Mouse (Mus musculus) neural tube, embryonic 15.5 days (tissue): ENCODE data around the gene Olfr133. TPM values are rescaled to one million over a fixed set of nuclear protein-coding genes. Genes with fewer than 3 reads are reported as not detected.
"Not testable (repeated sequence)": the region's sequence is repeated elsewhere in the genome, so short reads cannot be mapped to it uniquely, and the experiment has no call there.

Source experiments
- ATAC-seq: fragments of 200-750 bp; cut with Nextera tagmentation; 2 replicates; pipeline ENCODE4 v1.8.0; 2017; ENCODE audit warnings: mild to moderate bottlenecking, moderate TSS enrichment, moderate library complexity; ENCODE audit not compliant: low FRiP score
- H3K27ac ChIP-seq: fragments of 300-500 bp; sonication (generic); replicated peaks from 2 replicates; pipeline ENCODE4 v1.5.1; 2015; ENCODE audit warnings: mild to moderate bottlenecking, inconsistent platforms
- H3K27me3 ChIP-seq: fragments of 300-500 bp; sonication (generic); replicated peaks from 2 replicates; pipeline ENCODE4 v1.6.1; 2015; ENCODE audit warnings: inconsistent platforms
- H3K36me3 ChIP-seq: fragments of 300-500 bp; sonication (generic); 2 replicates; pipeline ENCODE4 v1.6.1; 2015; ENCODE audit warnings: inconsistent platforms
- H3K4me1 ChIP-seq: fragments of 300-500 bp; sonication (generic); 2 replicates; pipeline ENCODE4 v1.6.1; 2015; ENCODE audit warnings: inconsistent platforms
- H3K4me2 ChIP-seq: fragments of 300-500 bp; sonication (generic); 2 replicates; pipeline ENCODE4 v1.6.1; 2015; ENCODE audit warnings: inconsistent platforms, mild to moderate bottlenecking, moderate library complexity
- H3K4me3 ChIP-seq: fragments of 300-500 bp; sonication (generic); replicated peaks from 2 replicates; pipeline ENCODE4 v1.5.1; 2015; ENCODE audit warnings: mild to moderate bottlenecking, inconsistent platforms
- H3K9ac ChIP-seq: fragments of 300-500 bp; sonication (generic); replicated peaks from 2 replicates; pipeline ENCODE4 v1.6.1; 2015; ENCODE audit warnings: mild to moderate bottlenecking, inconsistent platforms
- H3K9me3 ChIP-seq: fragments of 300-500 bp; sonication (generic); replicated peaks from 2 replicates; pipeline ENCODE4 v1.6.1; 2016; ENCODE audit warnings: inconsistent platforms
- WGBS: fragments of 180-500 bp; shearing (Covaris S2); methylation state at CpG from one replicate; pipeline ENCODE4 v1.1.7; 2015; ENCODE audit warnings: mixed read lengths; 5-methylcytosine and 5-hydroxymethylcytosine counted together
- polyA plus RNA-seq: library from polyadenylated mRNA; unstranded; fragments of >200 nt; fragmentation: Nextera tagmentation; extraction: Ambion mirVana; gene quantifications from 2 replicates; pipeline ENCODE4 v1.2.1, GENCODE M21; 2015

The Olfr133 gene
- polyA plus RNA-seq, result not detected in 2 replicates

DNA sequence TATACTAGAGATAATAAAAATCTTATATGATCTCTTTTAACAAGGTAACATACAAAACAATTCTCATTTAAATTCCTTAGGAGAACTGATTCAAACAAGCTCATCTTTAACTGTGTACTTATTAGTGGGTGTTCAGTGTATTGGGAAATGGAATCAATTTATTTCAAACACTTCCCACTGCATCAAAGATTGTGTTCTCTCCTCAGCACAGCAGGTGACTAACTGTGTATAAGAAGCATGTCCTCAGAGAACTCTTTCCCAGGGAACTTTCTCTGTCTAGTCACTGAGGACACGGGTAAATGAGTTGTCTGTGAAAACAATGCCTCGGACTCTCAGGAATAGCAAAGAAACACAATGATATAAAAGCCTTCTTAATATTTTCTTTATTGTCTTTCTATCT is at the start of gene Olfr133:
Olfr133 (plus strand) TSS at position 301 of the 400 bp plus-strand sequence.
- H3K36me3 ChIP-seq, result no peaks in the 10 kb centered on the region
- no peak within 1 kb of the TSS for H3K4me2 ChIP-seq
- ATAC-seq, result no peak
- no peaks in the 10 kb centered on the region for H3K9me3 ChIP-seq
- no peak within 1 kb of the TSS for H3K9ac ChIP-seq
- H3K4me3 ChIP-seq, result no peak within 1 kb of the TSS
- H3K27me3 ChIP-seq, result no peaks in the 10 kb centered on the region
- H3K27ac ChIP-seq, result no peak within 1 kb of the TSS
- 67% methylated on average over 2 of the region's 2 CpGs for WGBS
- no peaks in the 10 kb centered on the region for H3K4me1 ChIP-seq

DNA sequence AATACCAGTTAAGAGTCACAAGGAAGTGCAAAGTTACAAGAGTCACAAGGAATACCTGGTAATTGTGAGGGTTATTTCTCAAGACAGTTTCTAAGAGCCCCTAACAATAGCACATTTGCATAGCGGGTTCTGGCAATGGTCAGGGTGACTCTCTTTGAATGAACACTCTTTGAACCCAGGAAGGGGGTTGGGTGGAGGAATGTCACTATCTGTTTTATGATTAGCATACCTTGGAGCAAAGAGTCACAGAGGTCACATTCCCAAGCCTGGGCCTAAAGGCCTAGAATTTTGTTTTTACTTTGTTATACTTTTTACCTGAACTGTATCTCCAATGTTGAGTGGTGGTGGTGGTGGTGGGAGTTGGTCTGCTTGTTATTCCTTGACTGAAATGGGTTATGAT is 20.9 kb upstream of the Olfr133 start:
- not testable (repeated sequence) for H3K4me2 ChIP-seq, H3K4me1 ChIP-seq, H3K4me3 ChIP-seq, H3K9ac ChIP-seq, H3K9me3 ChIP-seq, H3K36me3 ChIP-seq, H3K27ac ChIP-seq, ATAC-seq, H3K27me3 ChIP-seq
- WGBS, result 89% methylated on average over 1 of the region's 1 CpGs

DNA sequence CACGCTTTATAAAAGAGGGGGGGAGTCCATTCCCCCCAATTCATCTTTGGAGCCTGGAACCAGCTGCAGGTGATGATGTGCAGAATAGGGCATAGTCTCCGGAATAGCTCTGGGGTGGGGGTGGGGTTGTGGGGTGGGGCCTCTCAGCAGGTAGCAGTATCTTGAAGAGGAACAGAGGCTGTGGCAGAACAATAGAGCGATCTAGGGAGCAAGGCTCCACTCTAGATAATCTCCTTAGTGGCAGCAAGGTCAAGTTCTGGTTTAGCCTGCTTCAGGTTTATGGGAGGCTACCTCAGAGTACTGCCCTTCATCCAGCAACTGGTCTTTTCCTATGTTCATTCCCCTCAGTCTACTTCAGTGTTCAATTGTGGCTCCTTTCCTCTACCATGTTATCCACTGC is 19.7 kb upstream of the Olfr133 start:
- WGBS, result 77% methylated on average over 3 of the region's 3 CpGs

DNA sequence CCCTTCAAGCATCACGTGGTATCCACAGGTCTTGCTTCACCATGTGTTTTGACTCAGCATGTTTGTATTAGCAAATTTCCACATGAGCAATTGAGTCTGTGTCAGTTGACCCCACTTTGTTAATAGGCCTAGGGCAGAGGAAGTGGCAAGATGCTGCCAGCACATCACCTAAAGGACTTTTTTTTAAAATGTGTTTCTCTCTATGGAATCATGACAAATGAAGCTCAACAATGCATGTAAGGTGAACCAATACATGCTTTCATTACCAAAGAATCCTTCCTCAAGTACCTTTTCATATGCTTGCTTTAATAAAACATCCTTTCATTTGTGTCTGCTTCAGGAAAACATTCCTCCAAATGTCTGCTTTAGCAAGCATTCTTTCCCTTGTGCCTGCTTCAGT is 10.7 kb upstream of the Olfr133 start, which contains the start of gene Olfr132:
Olfr132 (minus strand) TSS at position 101 of the 400 bp plus-strand sequence.
- H3K9me3 ChIP-seq, result no peaks in the 10 kb centered on the region
- no peak for ATAC-seq

More for the DNA sequence above, 19.7 kb upstream of the Olfr133 start:
- H3K9me3 ChIP-seq, ATAC-seq, H3K4me3 ChIP-seq, H3K4me1 ChIP-seq, H3K36me3 ChIP-seq, H3K9ac ChIP-seq, H3K27ac ChIP-seq, H3K4me2 ChIP-seq, H3K27me3 ChIP-seq: not testable (repeated sequence)

DNA sequence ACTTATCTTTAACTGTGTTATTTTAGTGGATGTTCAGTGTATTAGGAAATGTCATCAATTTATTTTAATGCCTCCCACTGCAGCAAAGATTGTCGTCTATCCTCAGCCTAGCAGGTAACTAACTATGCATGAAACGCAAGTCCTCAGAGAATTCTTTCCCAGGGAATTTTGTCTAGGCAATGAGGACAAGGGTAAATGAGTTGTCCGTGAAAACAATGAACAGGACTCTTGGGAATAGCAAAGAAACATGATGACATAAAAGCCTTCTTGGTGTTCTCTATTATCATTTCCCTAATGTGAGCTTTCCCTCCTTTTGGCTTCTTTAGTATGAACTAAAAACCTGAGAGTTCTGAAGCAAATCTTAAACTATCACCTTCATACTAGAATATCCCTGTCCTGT is 26.0 kb downstream of the Olfr133 start, which contains the start of gene Olfr134:
Olfr134 (plus strand) TSS at position 301 of the 400 bp plus-strand sequence.
- WGBS, result 74% methylated on average over 3 of the region's 3 CpGs

More for the DNA sequence above, 10.7 kb upstream of the Olfr133 start, which contains the start of gene Olfr132:
- no peak within 1 kb of the TSS for H3K27ac ChIP-seq
- 79% methylated on average over 1 of the region's 1 CpGs for WGBS
- H3K27me3 ChIP-seq, result no peaks in the 10 kb centered on the region
- H3K4me2 ChIP-seq, result no peak within 1 kb of the TSS
- H3K36me3 ChIP-seq, result no peaks in the 10 kb centered on the region
- no peak within 1 kb of the TSS for H3K9ac ChIP-seq
- H3K4me1 ChIP-seq, result no peaks in the 10 kb centered on the region
- no peak within 1 kb of the TSS for H3K4me3 ChIP-seq

More for the DNA sequence above, 26.0 kb downstream of the Olfr133 start, which contains the start of gene Olfr134:
- no peak within 1 kb of the TSS for H3K4me2 ChIP-seq
- ATAC-seq, result no peak
- no peak within 1 kb of the TSS for H3K4me3 ChIP-seq
- no peak within 1 kb of the TSS for H3K9ac ChIP-seq
- no peaks in the 10 kb centered on the region for H3K9me3 ChIP-seq
- no peaks in the 10 kb centered on the region for H3K27me3 ChIP-seq
- no peaks in the 10 kb centered on the region for H3K36me3 ChIP-seq
- H3K4me1 ChIP-seq, result no peaks in the 10 kb centered on the region
- H3K27ac ChIP-seq, result no peak within 1 kb of the TSS

Other genes starting within 250 kb of the Olfr133 start
- not detected in 2 replicates for gene Olfr127, start 244.8 kb upstream of the Olfr133 start, polyA plus RNA-seq
- not detected in 2 replicates for gene Olfr128, start 224.7 kb upstream of the Olfr133 start, polyA plus RNA-seq
- gene Olfr761, start 192.2 kb upstream of the Olfr133 start, polyA plus RNA-seq, result not detected in 2 replicates
- gene Olfr129, start 85.2 kb upstream of the Olfr133 start, polyA plus RNA-seq, result not detected in 2 replicates
- not detected in 2 replicates for gene Olfr130, start 81.4 kb upstream of the Olfr133 start, polyA plus RNA-seq
- not detected in 2 replicates for gene Olfr131, start 56.6 kb upstream of the Olfr133 start, polyA plus RNA-seq
- not detected in 2 replicates for gene Olfr132, start 10.8 kb upstream of the Olfr133 start, polyA plus RNA-seq
- not detected in 2 replicates for gene Olfr134, start 26.1 kb downstream of the Olfr133 start, polyA plus RNA-seq
- not detected in 2 replicates for gene Olfr135, start 59.1 kb downstream of the Olfr133 start, polyA plus RNA-seq
- not detected in 2 replicates for gene Olfr138, start 115.8 kb downstream of the Olfr133 start, polyA plus RNA-seq
- not detected in 2 replicates for gene Olfr137, start 162.3 kb downstream of the Olfr133 start, polyA plus RNA-seq
- not detected in 2 replicates for gene Olfr136, start 184.6 kb downstream of the Olfr133 start, polyA plus RNA-seq